Mouse (Mus musculus) forebrain, embryonic 11.5 days (tissue): ENCODE results near the gene Cox7b2. TPM values are rescaled to one million over a fixed set of nuclear protein-coding genes. Genes with fewer than 3 reads are reported as not detected.
"Not testable (repeated sequence)": the region's sequence is repeated elsewhere in the genome, so short reads cannot be mapped to it uniquely, and the experiment has no call there.

Source experiments
- ATAC-seq: fragments of 200-750 bp; cut with Nextera tagmentation; replicated peaks from 2 replicates; pipeline ENCODE4 v1.8.0; 2017; ENCODE audit warnings: moderate TSS enrichment; ENCODE audit not compliant: low FRiP score
- DNase-seq: peaks from one replicate; pipeline ENCODE4 v3.0.0-alpha.2; 2017; ENCODE audit warnings: low spot score
- H3K27ac ChIP-seq: fragments of 300-500 bp; sonication (generic); 2 replicates; pipeline ENCODE4 v1.5.1; 2014; ENCODE audit warnings: low read depth, low read length
- H3K27me3 ChIP-seq: fragments of 300-500 bp; sonication (generic); 2 replicates; pipeline ENCODE4 v1.6.1; 2014; ENCODE audit warnings: mild to moderate bottlenecking, low read length, mixed read lengths; ENCODE audit not compliant: control insufficient read depth, insufficient read depth
- H3K36me3 ChIP-seq: fragments of 300-500 bp; sonication (generic); 2 replicates; pipeline ENCODE4 v1.6.1; 2014; ENCODE audit warnings: mild to moderate bottlenecking, low read length, moderate library complexity, mixed read lengths; ENCODE audit not compliant: control insufficient read depth, insufficient read depth
- H3K4me1 ChIP-seq: fragments of 300-500 bp; sonication (generic); replicated peaks from 2 replicates; pipeline ENCODE4 v1.6.1; 2014; ENCODE audit warnings: low read length, mixed read lengths; ENCODE audit not compliant: control insufficient read depth, insufficient read depth
- H3K4me2 ChIP-seq: fragments of 300-500 bp; sonication (generic); 2 replicates; pipeline ENCODE4 v1.6.1; 2014; ENCODE audit warnings: low read depth, mild to moderate bottlenecking, low read length, moderate library complexity, mixed read lengths; ENCODE audit not compliant: severe bottlenecking
- H3K4me3 ChIP-seq: fragments of 300-500 bp; sonication (generic); 2 replicates; pipeline ENCODE4 v1.5.1; 2014; ENCODE audit warnings: low read depth, low read length
- H3K9ac ChIP-seq: fragments of 300-500 bp; sonication (generic); 2 replicates; pipeline ENCODE4 v1.6.1; 2014; ENCODE audit warnings: low read length
- H3K9me3 ChIP-seq: fragments of 300-500 bp; sonication (generic); 2 replicates; pipeline ENCODE4 v1.6.1; 2016; ENCODE audit warnings: low read length, mixed read lengths; ENCODE audit not compliant: control insufficient read depth
- WGBS: fragments of 180-500 bp; shearing (Covaris S2); extraction: QIAGEN DNeasy Blood & Tissue Kit; methylation state at CpG from one replicate; pipeline ENCODE4 v1.1.7; 2014; 5-methylcytosine and 5-hydroxymethylcytosine counted together
- polyA plus RNA-seq: library from polyadenylated mRNA; unstranded; fragments of >200 nt; fragmentation: Nextera tagmentation; extraction: Ambion mirVana; gene quantifications from 2 replicates; pipeline ENCODE4 v1.2.1, GENCODE M21; 2014

Gene Cox7b2
- not detected in 2 replicates for polyA plus RNA-seq

DNA sequence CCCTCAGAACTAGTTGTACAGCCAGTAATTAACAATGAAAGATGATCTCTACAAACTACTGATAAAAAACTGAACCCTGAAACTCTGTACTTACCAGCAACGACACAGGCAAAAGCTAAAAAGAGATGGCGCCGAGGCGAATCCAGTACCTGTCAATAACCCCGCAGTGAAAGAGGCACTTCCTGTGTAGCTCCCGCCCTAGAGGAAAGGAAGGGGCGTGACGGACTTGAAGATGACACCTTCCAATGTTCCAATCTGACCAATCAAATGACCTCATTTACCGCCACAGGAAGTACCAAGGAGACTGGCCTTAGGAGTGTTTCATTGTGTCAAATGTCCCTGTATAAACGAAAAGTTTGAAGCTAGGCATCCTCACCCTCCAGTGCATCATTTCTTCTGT is at the start of gene Cox7b2:
TSS of gene Cox7b2 (minus strand) at position 127 of the 400 bp plus-strand sequence.
- no peak for DNase-seq
- H3K27ac ChIP-seq, result no peak within 1 kb of the TSS
- H3K9me3 ChIP-seq, result no peaks in the 10 kb centered on the region
- no peak for ATAC-seq
- no peaks in the 10 kb centered on the region for H3K27me3 ChIP-seq
- 92% methylated on average over 10 of the region's 10 CpGs for WGBS
- no peak within 1 kb of the TSS for H3K9ac ChIP-seq
- no peak within 1 kb of the TSS for H3K4me2 ChIP-seq
- no peaks in the 10 kb centered on the region for H3K36me3 ChIP-seq
- no peaks in the 10 kb centered on the region for H3K4me1 ChIP-seq
- no peak within 1 kb of the TSS for H3K4me3 ChIP-seq

DNA sequence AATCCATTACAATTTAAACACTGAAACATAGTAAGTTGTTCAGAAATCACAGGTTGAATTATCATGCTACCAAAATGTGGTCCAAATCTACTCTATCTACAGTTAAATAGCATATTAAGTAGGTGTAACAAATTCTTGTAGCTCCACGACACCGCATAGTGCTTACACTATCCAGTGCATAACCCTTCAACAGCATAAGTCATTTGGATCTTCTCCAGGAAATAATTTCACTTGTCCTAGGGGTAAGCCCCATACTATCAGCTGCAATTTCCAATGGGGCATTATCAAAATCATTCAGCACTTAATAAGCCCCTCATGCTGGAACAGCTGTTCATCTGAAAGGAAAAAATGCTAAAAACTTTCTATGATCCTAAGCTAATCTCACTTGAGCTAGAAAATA is 47.3 kb upstream of the Cox7b2 start:
- Histone ChIP-seq H3K4me2 (no peak overlapping the region), H3K9me3 (no peaks in the 10 kb centered on the region), H3K9ac (no peak overlapping the region), H3K4me1 (no peaks in the 10 kb centered on the region), H3K27ac (no peak overlapping the region), H3K27me3 (no peaks in the 10 kb centered on the region), H3K36me3 (no peaks in the 10 kb centered on the region), H3K4me3 (no peak overlapping the region)
- ATAC-seq (no peak), DNase-seq (no peak)
- WGBS, result 98% methylated on average over 2 of the region's 2 CpGs

DNA sequence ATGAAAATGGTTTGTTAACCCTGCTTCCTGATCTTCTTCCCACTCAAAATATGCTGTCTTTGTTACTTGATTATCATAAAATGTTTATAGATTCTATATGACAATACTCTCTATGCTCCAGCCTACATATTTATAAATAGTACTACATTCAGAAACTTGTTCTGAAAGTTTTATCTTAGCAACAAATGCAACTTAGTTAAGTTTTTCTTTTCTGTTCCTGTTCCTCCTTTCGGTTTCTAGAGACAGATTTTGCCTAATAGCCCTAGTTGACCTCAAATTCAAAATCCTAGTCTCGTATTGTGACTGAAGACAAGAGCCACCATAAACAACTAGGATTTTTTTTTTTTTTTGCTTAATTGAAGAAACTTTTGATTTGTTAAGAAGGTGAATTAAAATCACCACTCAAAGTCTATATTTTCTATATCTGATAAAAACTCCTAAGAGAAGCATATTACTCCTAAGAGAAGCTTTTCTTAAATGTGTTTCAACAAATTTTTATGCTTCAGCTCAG is 45.8 kb upstream of the Cox7b2 start:
- no peak overlapping the region for H3K4me3 ChIP-seq
- no peaks in the 10 kb centered on the region for H3K9me3 ChIP-seq
- no peaks in the 10 kb centered on the region for H3K36me3 ChIP-seq
- no peaks in the 10 kb centered on the region for H3K4me1 ChIP-seq
- H3K9ac ChIP-seq, result no peak overlapping the region
- ATAC-seq (no peak), DNase-seq (no peak)
- H3K27ac ChIP-seq, result no peak overlapping the region
- H3K4me2 ChIP-seq, result no peak overlapping the region
- 91% methylated on average over 2 of the region's 2 CpGs for WGBS
- H3K27me3 ChIP-seq, result no peaks in the 10 kb centered on the region

GRCm38 (mm10) chr5:71571646-71572237 is 23.7 kb upstream of the Cox7b2 start:
- ATAC-seq, result no peak
- H3K9me3 ChIP-seq, result no peaks in the 10 kb centered on the region

GRCm38 (mm10) chr5:71545554-71545953 is 2.5 kb downstream of the Cox7b2 start:
- Histone ChIP-seq H3K9ac (no peak overlapping the region), H3K36me3 (no peaks in the 10 kb centered on the region), H3K9me3 (no peaks in the 10 kb centered on the region), H3K4me2 (no peak overlapping the region), H3K27ac (no peak overlapping the region), H3K4me3 (no peak overlapping the region), H3K4me1 (no peaks in the 10 kb centered on the region), H3K27me3 (no peaks in the 10 kb centered on the region)
- ATAC-seq (no peak), DNase-seq (no peak)

More at GRCm38 (mm10) chr5:71571646-71572237, 23.7 kb upstream of the Cox7b2 start:
- 86% methylated on average over 9 of the region's 9 CpGs for WGBS
- Histone ChIP-seq H3K4me2 (no peak overlapping the region), H3K4me3 (no peak overlapping the region), H3K27ac (no peak overlapping the region), H3K27me3 (no peaks in the 10 kb centered on the region), H3K36me3 (no peaks in the 10 kb centered on the region), H3K9ac (no peak overlapping the region), H3K4me1 (no peaks in the 10 kb centered on the region)
- DNase-seq, result no peak

DNA sequence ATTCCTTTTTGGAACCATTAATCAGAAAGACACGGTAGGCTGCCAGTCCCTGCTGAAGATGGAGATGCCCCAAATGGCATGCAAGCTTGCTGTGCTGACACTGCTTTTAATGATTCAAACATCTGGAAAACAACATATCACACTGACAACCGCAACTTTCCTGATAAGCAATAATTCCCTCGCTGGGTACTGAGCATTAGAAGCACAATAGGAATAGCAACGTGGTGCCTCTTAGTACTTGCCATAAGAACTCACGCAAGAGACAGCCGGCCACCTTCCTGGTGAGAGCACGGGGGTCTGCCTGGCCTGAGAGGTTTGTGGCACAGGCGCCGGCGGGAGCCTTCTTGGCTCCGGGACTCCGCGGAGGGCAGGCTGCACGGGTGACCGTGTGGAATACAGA is 22.5 kb downstream of the Cox7b2 start:
- not testable (repeated sequence) for H3K4me3 ChIP-seq, ATAC-seq, H3K27ac ChIP-seq, H3K9me3 ChIP-seq, H3K4me1 ChIP-seq, DNase-seq, H3K27me3 ChIP-seq, H3K4me2 ChIP-seq, H3K9ac ChIP-seq, H3K36me3 ChIP-seq
- WGBS, result 77% methylated on average over 7 of the region's 15 CpGs

DNA sequence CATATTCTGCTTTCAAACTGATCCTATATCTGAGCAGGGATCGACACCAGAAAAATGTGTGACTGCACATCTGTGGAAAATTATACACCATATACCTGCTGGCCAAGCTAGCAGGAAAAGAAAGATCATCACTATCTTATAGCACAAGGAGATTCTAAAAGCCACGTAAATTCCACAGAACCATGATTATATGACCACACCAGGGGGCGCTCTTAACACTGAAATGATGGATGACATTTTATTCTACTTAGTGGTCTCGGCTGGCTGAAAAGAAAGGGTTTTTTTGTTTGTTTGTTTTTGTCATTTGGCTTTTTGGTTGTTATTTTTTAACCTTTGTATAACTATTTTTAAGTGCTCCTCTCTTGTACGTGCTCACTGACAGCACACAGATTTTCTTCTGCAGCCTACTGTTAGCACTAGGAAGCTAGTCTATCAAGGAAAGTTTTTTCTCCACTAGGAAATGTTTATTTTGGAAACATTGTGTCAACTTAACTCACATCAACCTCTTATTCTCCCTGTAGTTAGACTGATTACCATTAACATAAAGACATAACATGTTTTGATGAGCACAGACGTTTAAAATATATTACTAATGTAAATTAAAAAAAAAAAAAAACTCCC is 45.8 kb downstream of the Cox7b2 start:
- no peak overlapping the region for H3K27ac ChIP-seq
- H3K36me3 ChIP-seq, result no peaks in the 10 kb centered on the region
- no peak overlapping the region for H3K9ac ChIP-seq
- H3K9me3 ChIP-seq, result no peaks in the 10 kb centered on the region
- DNase-seq (peak; percentile 68), ATAC-seq (peak; percentile 29; the same call in 1 of the 2 replicates)
- H3K4me3 ChIP-seq, result no peak overlapping the region
- no peak overlapping the region for H3K4me2 ChIP-seq
- H3K4me1 ChIP-seq, result no peaks in the 10 kb centered on the region
- WGBS, result 24% methylated on average over 6 of the region's 6 CpGs
- H3K27me3 ChIP-seq, result no peaks in the 10 kb centered on the region

- Histone ChIP-seq H3K4me3 (no peak overlapping the region), H3K27me3 (no peaks in the 10 kb centered on the region), H3K27ac (no peak overlapping the region), H3K4me1 (no peaks in the 10 kb centered on the region), H3K9me3 (no peaks in the 10 kb centered on the region), H3K4me2 (no peak overlapping the region), H3K9ac (no peak overlapping the region), H3K36me3 (no peaks in the 10 kb centered on the region)
- DNase-seq (no peak), ATAC-seq (no peak)
- WGBS, result 62% methylated on average over 5 of the region's 5 CpGs
Measured at GRCm38 (mm10) chr5:71495621-71496020, 52.4 kb downstream of the Cox7b2 start.

GRCm38 (mm10) chr5:71456957-71457356 is 91.0 kb downstream of the Cox7b2 start:
- H3K9me3 ChIP-seq, result no peaks in the 10 kb centered on the region
- no peaks in the 10 kb centered on the region for H3K36me3 ChIP-seq
- no peak overlapping the region for H3K9ac ChIP-seq
- H3K4me2 ChIP-seq, result no peak overlapping the region
- WGBS, result 54% methylated on average over 3 of the region's 3 CpGs
- DNase-seq (no peak), ATAC-seq (no peak)
- no peak overlapping the region for H3K4me3 ChIP-seq
- no peak overlapping the region for H3K27ac ChIP-seq
- no peaks in the 10 kb centered on the region for H3K4me1 ChIP-seq
- no peaks in the 10 kb centered on the region for H3K27me3 ChIP-seq
